Mouse (Mus musculus) adrenal gland, postnatal 10 days (tissue): ENCODE data around the gene Msl1. TPM values are rescaled to one million over a fixed set of nuclear protein-coding genes. Genes with fewer than 3 reads are reported as not detected.

Experiments used
- DNase-seq: peaks from one replicate; pipeline ENCODE4 v3.0.0; 2021; ENCODE audit warnings: mixed read lengths
- total RNA-seq, 2 experiments: library from RNA; stranded (reverse); gene quantifications; 2 replicates each; pipeline ENCODE4 v1.2.3; 2021

Msl1 gene
- total RNA-seq, 2 experiments from 2014 or later, result 79.4 to 88.6 TPM

- DNase-seq, result no peak
Observed at GRCm38 (mm10) chr11:98776052-98776764, 19.1 kb upstream of the Msl1 start.

GRCm38 (mm10) chr11:98776843-98777590, 18.3 kb upstream of the Msl1 start:
- peak; percentile 80 for DNase-seq

- DNase-seq, result no peak
Observed at GRCm38 (mm10) chr11:98777888-98778287, 17.4 kb upstream of the Msl1 start.

GRCm38 (mm10) chr11:98781851-98782512, 13.3 kb upstream of the Msl1 start:
- peak; percentile 35 for DNase-seq

GRCm38 (mm10) chr11:98782651-98783235, 12.6 kb upstream of the Msl1 start:
- peak; percentile 54 for DNase-seq

- DNase-seq, result peak; percentile 97
Observed at GRCm38 (mm10) chr11:98783236-98783696, 12.1 kb upstream of the Msl1 start.

DNA sequence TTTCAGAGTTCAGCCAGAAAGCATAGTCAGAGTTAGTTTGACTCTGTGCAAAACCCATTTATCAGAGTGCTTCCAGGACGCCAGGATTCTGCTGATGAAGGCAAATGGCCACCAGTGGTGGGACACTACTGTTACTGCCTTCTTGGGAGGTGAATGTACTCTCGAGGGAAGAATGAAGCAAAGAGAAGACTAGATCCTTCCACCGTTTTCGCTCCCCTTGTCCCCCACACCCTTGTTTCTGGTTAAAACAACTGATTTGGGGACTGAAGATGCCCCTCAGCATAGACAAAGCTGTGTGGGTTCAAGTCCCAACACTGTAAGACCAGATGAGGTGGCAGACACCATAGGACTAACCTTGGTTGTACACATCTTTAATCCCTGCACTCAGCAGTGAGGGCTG, 11.2 kb upstream of the Msl1 start:
- no peak for DNase-seq

DNA sequence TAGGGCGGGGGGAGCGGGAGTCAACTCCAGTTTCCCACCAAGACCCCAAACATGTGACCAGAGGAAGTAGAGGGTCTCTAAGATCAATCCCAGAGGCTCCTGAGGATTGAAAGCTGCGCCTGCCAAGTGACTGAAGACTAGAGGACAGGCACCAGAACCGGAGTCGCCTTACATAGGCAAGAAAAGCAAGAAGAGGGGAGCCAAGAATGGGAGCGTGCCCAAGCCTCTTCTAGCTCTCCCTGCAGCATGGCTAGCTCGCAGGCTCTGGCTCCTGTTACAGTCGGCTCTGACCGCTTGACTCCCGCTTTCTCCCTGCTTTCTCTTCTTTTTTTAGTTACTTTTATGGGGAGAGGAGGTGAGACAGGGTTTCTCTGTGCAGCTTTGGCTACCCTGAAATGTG, 10.1 kb upstream of the Msl1 start:
- DNase-seq, result peak; percentile 46

DNA sequence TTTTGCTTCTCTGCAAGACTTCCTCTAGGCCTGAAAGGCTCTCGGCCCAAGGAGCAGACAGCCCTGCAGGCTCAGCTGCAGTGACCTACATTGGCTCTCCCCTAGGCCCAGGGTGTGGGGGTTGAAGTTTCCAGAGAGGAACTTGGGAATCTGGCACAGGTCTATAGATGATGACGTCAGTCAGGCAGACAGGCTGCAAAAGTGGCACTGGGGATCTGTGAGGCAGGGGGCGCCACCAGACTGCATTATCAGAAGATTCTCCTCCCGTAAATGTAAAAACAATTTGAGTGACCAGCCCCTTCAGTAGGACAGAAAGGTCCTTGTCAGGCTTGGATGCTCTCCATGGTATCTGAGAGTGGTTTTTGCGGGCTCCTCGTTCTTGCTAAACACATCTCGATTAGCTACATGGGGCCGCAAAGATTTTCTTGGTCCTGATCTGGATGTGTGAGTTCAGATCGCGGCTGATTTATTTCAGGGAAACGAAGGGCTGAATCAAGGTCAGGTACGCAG, 9.5 kb upstream of the Msl1 start:
- DNase-seq, result peak; percentile 82

GRCm38 (mm10) chr11:98786359-98787214, 8.7 kb upstream of the Msl1 start:
- DNase-seq, result peak; percentile 96

DNA sequence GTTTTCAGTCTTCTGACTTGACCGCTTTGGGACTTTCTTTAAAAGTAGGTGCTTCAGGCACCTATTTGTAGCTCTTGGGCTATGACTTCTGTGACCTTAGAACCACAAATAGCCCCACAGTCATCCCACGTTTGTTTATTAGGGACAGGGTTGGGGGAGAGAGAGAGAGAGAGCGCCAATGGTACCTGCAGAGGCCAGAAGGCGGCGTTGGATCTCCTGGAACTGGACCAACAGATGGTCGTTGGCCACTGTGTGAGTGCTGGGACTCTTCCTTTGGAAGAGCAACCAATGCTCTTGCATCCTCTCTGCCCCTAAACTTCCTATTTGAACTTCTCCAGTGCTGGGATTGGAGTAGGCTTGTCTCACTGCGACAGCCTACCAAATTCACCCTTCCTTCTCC, 8.1 kb upstream of the Msl1 start:
- DNase-seq, result no peak

- no peak for DNase-seq
Observed at GRCm38 (mm10) chr11:98787691-98788090, 7.6 kb upstream of the Msl1 start.

DNA sequence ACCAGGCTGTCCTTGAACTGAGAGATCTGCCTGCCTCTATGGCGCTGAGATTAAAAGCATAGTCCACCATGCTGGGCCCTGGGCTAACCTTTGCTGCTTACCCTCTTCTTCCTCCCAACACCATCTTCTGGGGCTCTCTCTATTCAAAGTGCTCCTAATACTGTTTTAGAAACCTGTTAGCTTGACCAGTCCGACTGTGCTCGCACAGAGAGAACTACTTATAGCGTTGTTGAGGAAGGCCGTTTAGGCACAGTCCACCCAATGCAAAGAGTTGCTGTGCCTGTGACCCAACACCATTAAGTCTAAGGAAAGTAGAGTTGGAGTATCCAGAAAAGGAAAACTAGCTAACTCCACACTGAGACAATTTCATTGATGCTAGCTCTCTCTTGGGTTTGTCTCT, 7.2 kb upstream of the Msl1 start:
- no peak for DNase-seq

GRCm38 (mm10) chr11:98788550-98789218, 6.6 kb upstream of the Msl1 start:
- DNase-seq, result peak; percentile 92

DNA sequence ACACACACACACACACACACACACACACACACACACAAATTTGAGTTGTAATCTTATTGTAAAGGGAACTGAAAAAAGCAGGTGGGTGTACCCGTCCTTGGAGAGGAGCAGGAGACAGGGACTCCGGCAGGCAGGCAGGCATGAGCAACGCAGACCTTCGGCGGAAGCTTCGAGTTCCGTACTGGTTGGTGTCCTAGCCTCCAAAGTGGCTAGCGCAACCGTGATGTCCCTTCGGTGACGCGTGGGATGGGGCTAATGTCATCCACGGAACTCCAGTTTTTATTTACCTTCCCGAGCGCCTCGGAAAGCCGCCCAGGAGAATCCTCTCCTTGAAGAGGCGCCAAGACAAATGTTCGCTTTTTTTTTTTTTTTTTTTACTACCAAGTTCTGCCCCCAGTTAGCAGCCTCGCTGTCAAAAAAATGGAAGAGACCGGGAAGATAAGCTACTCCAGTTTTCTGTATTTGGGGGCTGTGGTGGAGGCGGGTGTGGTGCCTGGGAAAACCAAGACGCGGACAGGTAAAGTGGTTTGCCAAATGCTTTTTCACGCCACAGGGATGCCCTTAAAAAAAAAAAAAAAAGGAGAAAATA, 6.0 kb upstream of the Msl1 start:
- DNase-seq, result no peak

DNA sequence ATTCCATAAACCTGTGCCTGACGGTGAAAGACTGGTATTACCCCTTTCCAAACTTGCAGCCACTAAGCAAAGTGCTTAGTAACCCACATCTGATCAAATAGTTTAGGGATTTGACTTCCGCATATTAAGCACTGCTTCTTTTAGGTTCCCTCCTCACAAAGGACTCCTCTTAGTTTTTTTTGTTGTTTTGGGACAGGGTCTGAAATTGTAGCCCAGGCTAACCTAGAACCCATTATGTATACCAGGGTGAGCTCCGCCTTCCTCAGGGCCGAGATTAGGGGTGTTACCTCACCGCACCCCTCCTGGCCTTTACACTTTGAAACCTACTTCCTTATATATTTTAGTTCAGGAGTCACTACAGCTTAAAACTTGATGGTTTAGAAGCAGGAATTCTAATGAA, 5.5 kb upstream of the Msl1 start:
- DNase-seq, result no peak

DNA sequence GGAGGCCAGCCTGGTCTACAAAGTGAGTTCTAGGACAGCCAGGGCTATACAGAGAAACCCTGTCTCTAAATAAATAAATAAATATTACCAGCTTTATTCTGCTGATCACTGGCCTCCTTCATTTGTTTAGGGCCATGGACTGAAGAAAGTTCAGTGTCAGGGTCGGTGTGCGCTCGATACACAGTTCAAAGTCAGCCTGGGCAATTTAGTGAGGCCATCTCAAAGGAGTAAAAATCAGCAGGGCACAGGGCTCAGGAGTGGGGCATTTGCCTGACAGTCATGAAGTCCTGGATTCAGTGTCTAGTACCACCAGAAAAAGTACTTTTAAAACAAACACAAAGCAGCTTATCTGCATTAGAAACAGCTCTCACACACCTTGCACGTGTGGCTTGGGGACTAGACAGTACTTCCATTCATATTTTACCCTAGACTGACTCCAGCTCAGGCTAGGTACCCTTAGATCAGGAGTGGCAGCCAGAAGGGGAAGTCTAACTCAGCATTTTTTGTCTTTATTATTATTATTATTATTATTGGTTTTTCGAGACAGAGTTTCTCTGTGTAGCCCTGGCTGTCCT, 4.6 kb upstream of the Msl1 start:
- DNase-seq, result no peak

- no peak for DNase-seq
Observed at GRCm38 (mm10) chr11:98791448-98791847, 3.9 kb upstream of the Msl1 start.

DNA sequence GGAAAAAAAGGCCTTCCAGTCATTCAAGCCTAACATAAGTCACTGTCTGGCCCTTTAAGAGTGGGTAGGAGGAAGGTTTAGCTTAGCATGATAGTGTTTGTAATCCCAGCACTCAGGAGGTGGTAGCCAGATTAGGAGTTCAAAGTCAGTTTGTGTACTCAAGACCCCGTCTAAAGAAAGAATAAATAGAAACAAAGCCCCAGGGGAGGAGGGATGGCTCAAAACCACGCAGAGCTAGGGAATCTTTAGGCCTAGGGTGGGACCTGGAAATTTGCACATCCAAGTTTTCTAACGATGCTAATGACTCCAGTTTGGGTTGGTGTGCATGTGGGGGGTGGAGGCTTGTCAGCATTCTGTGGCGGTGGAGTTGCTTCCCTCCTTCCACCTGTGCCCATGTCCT, 3.2 kb upstream of the Msl1 start:
- DNase-seq, result no peak

DNA sequence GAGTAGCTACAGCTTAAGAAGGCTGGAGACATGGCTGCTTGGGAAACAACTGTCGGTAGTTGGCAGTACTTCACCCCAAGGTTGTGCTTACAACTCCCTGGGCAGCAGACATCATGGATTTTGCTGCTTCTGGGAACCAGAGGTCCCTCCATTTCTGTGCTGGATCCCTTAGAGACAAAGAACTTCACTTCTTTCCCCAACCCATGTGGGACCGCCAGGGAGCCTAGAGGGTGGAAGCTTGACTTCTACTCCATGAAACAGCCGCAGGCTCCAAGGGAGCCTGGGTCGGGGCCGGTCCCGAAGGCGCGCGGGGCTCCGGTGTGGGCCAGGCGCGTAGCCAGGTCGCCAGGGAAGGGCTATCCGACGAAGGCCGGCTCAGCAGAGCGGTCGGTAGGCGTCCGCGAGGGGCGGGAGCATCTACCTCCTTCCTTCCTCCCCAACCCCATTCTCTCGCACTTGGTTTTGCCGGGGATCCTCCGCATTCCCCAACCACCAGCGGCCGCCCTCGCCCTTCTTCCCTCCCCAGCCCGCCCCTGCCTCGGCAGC, 774 bp upstream of the Msl1 start:
- DNase-seq, result peak; percentile 83
